Mouse (Mus musculus): Measurements from ENCODE around the gene Hvcn1. TPM values are rescaled to one million over a fixed set of nuclear protein-coding genes. Genes with fewer than 3 reads are reported as not detected.

Gene Hvcn1
- polyA plus RNA-seq, 1 experiment from 2014 or later: 2.9 TPM

Other genes starting within 250 kb of the Hvcn1 start
- gene Cux2, start 156.7 kb upstream of the Hvcn1 start, polyA plus RNA-seq (2015; fragmentation: Nextera tagmentation; extraction: Ambion mirVana): 16.9 and 17.9 TPM in 2 replicates
- 0.81 and 3.6 TPM in 2 replicates for gene Myl2, start 105.9 kb upstream of the Hvcn1 start, polyA plus RNA-seq (2015; fragmentation: Nextera tagmentation; extraction: Ambion mirVana)
- not detected in 2 replicates for gene Ccdc63, start 66.0 kb upstream of the Hvcn1 start, polyA plus RNA-seq (2015; fragmentation: Nextera tagmentation; extraction: Ambion mirVana)
- 288 TPM in 2 replicates for gene Ppp1cc, start 48.5 kb upstream of the Hvcn1 start, polyA plus RNA-seq (2015; fragmentation: Nextera tagmentation; extraction: Ambion mirVana)
- gene Tctn1, start 57.7 kb downstream of the Hvcn1 start, polyA plus RNA-seq (2015; fragmentation: Nextera tagmentation; extraction: Ambion mirVana): 4.8 and 4.9 TPM in 2 replicates
- gene Pptc7, start 77.6 kb downstream of the Hvcn1 start, polyA plus RNA-seq (2015; fragmentation: Nextera tagmentation; extraction: Ambion mirVana): 7.5 and 7.7 TPM in 2 replicates
- gene Rad9b, start 147.4 kb downstream of the Hvcn1 start, polyA plus RNA-seq (2015; fragmentation: Nextera tagmentation; extraction: Ambion mirVana): 16.1 TPM in 2 replicates
- gene Vps29, start 147.6 kb downstream of the Hvcn1 start, polyA plus RNA-seq (2015; fragmentation: Nextera tagmentation; extraction: Ambion mirVana): 228 and 236 TPM in 2 replicates
- gene Gpn3, start 165.1 kb downstream of the Hvcn1 start, polyA plus RNA-seq (2015; fragmentation: Nextera tagmentation; extraction: Ambion mirVana): 56.9 and 58.7 TPM in 2 replicates
- 117 and 123 TPM in 2 replicates for gene Fam216a, start 165.6 kb downstream of the Hvcn1 start, polyA plus RNA-seq (2015; fragmentation: Nextera tagmentation; extraction: Ambion mirVana)
- 152 and 167 TPM in 2 replicates for gene Arpc3, start 185.1 kb downstream of the Hvcn1 start, polyA plus RNA-seq (2015; fragmentation: Nextera tagmentation; extraction: Ambion mirVana)
- gene Anapc7, start 214.9 kb downstream of the Hvcn1 start, polyA plus RNA-seq (2015; fragmentation: Nextera tagmentation; extraction: Ambion mirVana): 50.3 and 53.3 TPM in 2 replicates